Mouse (Mus musculus) neural tube, embryonic 11.5 days (tissue): ENCODE results near the gene Mzf1. TPM values are rescaled to one million over a fixed set of nuclear protein-coding genes. Genes with fewer than 3 reads are reported as not detected.

Experiments
- ATAC-seq: fragments of 200-750 bp; cut with Nextera tagmentation; 2 replicates; pipeline ENCODE4 v1.8.0; 2017; ENCODE audit warnings: moderate number of reproducible peaks, mild to moderate bottlenecking, moderate TSS enrichment, moderate library complexity; ENCODE audit not compliant: insufficient read depth, low FRiP score, low TSS enrichment
- DNase-seq: peaks from one replicate; pipeline ENCODE4 v3.0.0-alpha.2; 2015; ENCODE audit warnings: low spot score
- H3K27ac ChIP-seq: fragments of 300-500 bp; sonication (generic); 2 replicates; pipeline ENCODE4 v1.5.1; 2014; ENCODE audit warnings: low read depth, mild to moderate bottlenecking, low read length
- H3K27me3 ChIP-seq: fragments of 300-500 bp; sonication (generic); 2 replicates; pipeline ENCODE4 v1.6.1; 2014; ENCODE audit warnings: mild to moderate bottlenecking, low read length, mixed read lengths; ENCODE audit not compliant: control insufficient read depth, insufficient read depth
- H3K36me3 ChIP-seq: fragments of 300-500 bp; sonication (generic); 2 replicates; pipeline ENCODE4 v1.6.1; 2014; ENCODE audit warnings: mild to moderate bottlenecking, low read length, moderate library complexity, mixed read lengths; ENCODE audit not compliant: control insufficient read depth, insufficient read depth
- H3K4me1 ChIP-seq: fragments of 300-500 bp; sonication (generic); 2 replicates; pipeline ENCODE4 v1.6.1; 2014; ENCODE audit warnings: low read length, mixed read lengths; ENCODE audit not compliant: control insufficient read depth, insufficient read depth
- H3K4me2 ChIP-seq: fragments of 300-500 bp; sonication (generic); 2 replicates; pipeline ENCODE4 v1.6.1; 2014; ENCODE audit warnings: low read depth, mild to moderate bottlenecking, moderate library complexity
- H3K4me3 ChIP-seq: fragments of 300-500 bp; sonication (generic); 2 replicates; pipeline ENCODE4 v1.5.1; 2014; ENCODE audit warnings: low read depth, low read length
- H3K9ac ChIP-seq: fragments of 300-500 bp; sonication (generic); 2 replicates; pipeline ENCODE4 v1.6.1; 2014; ENCODE audit warnings: mild to moderate bottlenecking, low read length
- H3K9me3 ChIP-seq: fragments of 300-500 bp; sonication (generic); 2 replicates; pipeline ENCODE4 v1.6.1; 2016; ENCODE audit warnings: low read length; ENCODE audit not compliant: control insufficient read depth
- WGBS: fragments of 180-500 bp; shearing (Covaris S2); extraction: QIAGEN DNeasy Blood & Tissue Kit; methylation state at CpG from one replicate; pipeline ENCODE4 v1.1.7; 2014; 5-methylcytosine and 5-hydroxymethylcytosine counted together
- polyA plus RNA-seq: library from polyadenylated mRNA; unstranded; fragments of >200 nt; fragmentation: Nextera tagmentation; extraction: Ambion mirVana; gene quantifications from 2 replicates; pipeline ENCODE4 v1.2.1, GENCODE M21; 2014

The Mzf1 gene
- polyA plus RNA-seq, 1 experiment from 2014 or later, result 2.2 TPM

DNA sequence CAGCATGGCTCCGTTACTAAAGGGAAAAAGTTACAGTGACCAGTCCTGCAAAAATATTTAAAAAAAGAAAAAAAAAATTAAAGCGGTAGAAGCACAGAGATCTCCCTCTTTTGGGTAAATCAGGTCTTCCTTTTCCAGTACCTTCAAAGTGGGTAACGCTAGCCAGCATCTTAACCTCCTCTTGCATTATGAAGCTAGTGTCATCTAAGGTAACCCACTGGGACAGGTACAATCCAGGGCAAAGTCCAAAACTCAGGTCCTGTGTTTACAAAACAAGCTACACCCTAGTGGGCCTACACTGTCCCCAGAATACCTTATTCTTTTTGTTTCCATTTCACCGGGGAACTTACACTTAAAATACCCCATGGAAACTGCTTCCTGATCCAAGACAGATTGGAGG is 40.9 kb downstream of the Mzf1 start:
- Histone ChIP-seq H3K4me3 (no peak overlapping the region), H3K4me2 (no peak overlapping the region), H3K27ac (no peak overlapping the region), H3K4me1 (peaks cover 4% of the 10 kb centered on the region; the same call in 1 of the 2 replicates), H3K9me3 (no peaks in the 10 kb centered on the region), H3K36me3 (no peaks in the 10 kb centered on the region), H3K9ac (no peak overlapping the region), H3K27me3 (no peaks in the 10 kb centered on the region)
- ATAC-seq (no peak), DNase-seq (no peak)
- 66% methylated on average over 4 of the region's 4 CpGs for WGBS

DNA sequence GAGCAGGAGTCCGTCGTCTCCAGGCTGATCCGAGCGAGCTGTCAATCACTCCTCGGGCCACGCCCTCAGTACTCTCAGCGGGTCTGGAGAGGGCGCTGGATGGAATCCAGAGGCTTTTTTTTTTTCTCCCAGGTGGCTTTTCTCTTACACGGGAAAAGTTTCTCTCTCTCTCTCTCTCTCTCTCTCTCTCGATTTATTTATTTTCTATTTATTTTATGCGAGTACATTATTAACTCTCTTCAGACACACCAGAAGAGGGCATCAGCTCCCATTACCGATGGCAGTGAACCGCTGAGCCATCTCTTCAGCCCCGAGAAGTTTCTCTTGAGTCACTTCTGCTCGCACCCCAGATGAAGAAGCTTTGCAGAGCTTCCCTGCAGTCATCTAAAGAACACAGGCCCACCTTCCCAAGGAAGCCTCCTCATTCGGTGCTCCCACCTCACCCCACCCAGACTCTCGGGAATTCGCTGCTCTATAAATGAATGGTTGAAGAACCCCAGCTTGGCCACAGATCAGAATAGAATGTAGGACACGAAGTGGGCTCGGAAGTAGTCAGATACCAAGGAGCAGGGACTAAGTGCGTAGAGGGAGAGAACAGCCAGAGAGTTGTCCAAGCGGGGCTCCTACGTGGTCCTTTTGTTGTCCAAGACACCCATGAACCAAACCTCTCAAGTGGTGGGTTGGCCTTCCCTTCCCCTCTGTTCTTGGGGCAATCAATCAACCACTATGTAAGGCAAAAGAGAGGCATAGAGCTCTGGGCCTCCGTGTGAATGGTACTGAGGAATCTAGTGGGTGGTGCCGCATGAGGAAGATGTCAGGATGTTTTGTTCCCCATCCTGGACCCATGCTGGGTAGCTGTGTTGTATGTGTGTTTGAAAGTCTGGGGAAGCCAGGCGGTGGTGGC is 44.3 kb downstream of the Mzf1 start, which contains the start of gene Zbtb45:
Gene Zbtb45 (minus strand): TSS at position 30 of the 904 bp plus-strand sequence.
- peak within 1 kb of the TSS; percentile 87 for H3K9ac ChIP-seq
- peaks cover 5% of the 10 kb centered on the region; the same call in 1 of the 2 replicates for H3K36me3 ChIP-seq
- H3K4me1 ChIP-seq, result peaks cover 8% of the 10 kb centered on the region
- peak within 1 kb of the TSS; percentile 93 for H3K27ac ChIP-seq
- peaks cover 7% of the 10 kb centered on the region for H3K27me3 ChIP-seq
- peak; percentile 42 for DNase-seq
- no peaks in the 10 kb centered on the region for H3K9me3 ChIP-seq
- peak within 1 kb of the TSS; percentile 83 for H3K4me2 ChIP-seq
- no peak; the same call in 1 of the 2 replicates for ATAC-seq
- peak within 1 kb of the TSS; percentile 64 for H3K4me3 ChIP-seq
- WGBS, result 7% methylated on average over 26 of the region's 26 CpGs

DNA sequence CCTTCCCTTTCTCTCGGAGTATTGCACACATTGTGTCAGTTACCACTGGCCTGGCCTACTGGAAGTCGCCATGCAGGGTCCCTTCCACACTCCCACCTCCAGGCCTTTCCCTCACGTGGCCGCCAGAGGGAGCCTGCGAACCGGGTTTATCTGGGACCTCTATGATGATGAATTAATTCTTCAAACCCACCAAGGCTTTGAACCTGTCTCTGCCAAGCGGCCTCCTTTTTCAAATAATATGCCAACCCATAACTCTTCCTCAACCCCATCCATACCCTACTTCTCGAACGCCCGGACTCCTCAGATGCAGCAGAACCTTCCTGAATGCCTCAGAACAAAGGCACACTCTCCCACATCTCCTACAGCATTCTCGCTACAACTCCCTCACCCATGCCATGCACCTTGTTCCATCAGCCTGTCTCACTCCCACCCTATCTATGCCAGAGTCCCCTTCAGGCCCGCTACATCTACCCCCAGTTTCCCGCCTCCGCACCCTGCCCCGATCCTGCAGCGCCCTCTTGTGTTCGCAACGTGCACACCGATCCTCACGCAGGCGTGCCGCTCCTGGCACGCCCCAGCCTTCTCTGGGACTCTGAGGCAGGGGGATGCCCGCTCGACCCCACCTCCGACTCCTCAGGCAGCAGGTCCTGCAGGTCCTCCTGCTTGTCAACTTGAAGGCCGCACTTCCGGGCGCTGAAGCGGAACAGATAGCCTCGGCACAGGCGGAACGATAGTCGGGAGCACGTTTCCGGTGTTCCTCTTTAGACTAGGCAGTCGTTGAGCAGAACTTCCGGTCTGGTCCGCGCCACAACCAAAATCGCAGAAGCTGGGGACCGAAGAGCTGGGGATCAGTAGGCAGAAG is 45.2 kb downstream of the Mzf1 start:
- no peaks in the 10 kb centered on the region for H3K9me3 ChIP-seq
- peaks cover 7% of the 10 kb centered on the region for H3K27me3 ChIP-seq
- peak overlapping the region; percentile 64 for H3K4me3 ChIP-seq
- ATAC-seq, result peak; percentile 83
- peak overlapping the region; percentile 83 for H3K4me2 ChIP-seq
- 1% methylated on average over 42 of the region's 42 CpGs for WGBS
- peak; percentile 96 for DNase-seq
- H3K36me3 ChIP-seq, result peaks cover 5% of the 10 kb centered on the region; the same call in 1 of the 2 replicates
- peak overlapping the region; percentile 87 for H3K9ac ChIP-seq
- H3K27ac ChIP-seq, result peak overlapping the region; percentile 93
- peaks cover 8% of the 10 kb centered on the region for H3K4me1 ChIP-seq

DNA sequence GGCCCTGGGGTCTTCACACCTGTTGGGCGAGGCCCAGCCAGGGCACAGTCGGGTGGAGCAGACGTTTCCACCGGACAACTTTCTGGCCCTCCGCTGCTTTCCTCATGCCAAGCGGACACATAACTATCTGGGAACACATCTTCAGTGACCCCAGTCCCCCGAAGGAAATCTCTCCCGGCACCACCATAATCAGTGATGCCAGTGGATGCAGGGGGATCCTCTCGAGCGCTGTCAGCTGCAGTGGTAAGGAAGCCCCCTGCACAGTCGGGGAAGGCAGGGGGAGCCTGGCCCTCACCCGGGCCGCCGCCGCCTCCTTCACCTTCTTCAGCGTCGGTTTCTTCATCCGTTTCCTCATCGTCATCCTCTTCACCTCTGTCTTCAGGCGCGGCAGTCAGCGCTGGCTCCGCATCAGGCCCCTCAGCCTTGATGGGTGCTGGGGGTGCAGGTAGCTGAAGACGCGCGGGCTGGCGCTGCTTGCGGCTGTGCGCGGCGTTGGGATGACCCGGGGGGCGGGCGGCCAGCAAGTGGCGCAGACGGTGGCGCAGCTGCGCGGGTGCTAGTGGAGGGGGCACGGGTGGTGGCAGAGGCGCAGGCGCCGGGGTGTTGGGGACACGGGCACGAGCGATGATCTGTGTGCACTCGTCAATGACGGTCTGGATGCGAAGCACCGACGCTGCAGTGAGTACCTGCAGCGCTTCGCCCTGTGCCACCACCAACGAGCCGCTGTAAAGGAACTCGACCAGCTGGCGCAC is 47.0 kb downstream of the Mzf1 start:
- Histone ChIP-seq H3K27me3 (peaks cover 7% of the 10 kb centered on the region), H3K4me2 (peak overlapping the region; percentile 24), H3K27ac (no peak overlapping the region), H3K4me1 (peaks cover 8% of the 10 kb centered on the region), H3K36me3 (peaks cover 5% of the 10 kb centered on the region; the same call in 1 of the 2 replicates), H3K9me3 (no peaks in the 10 kb centered on the region), H3K4me3 (peak overlapping the region; percentile 12; the same call in 1 of the 2 replicates), H3K9ac (peak overlapping the region; percentile 11; the same call in 1 of the 2 replicates)
- ATAC-seq (no peak), DNase-seq (no peak)
- 28% methylated on average over 57 of the region's 57 CpGs for WGBS

DNA sequence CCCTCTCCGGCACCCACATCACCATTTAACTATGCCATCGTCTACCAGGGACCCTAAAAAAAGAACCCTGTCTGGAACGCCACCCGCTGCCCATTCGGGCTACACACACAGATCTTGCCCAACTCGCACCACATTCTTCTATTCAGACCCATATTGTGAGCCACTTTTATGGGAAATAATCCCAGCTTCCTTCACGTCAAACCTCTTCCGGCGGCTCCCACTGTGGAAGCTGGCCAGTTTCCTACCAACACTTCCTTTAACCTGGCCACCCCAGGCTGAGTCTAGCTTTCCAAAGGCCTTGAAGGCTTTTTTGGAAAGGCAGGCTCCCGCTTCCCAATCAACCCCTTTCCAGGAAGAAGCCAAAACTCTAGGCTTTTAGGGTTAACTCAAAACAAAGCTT is 48.0 kb downstream of the Mzf1 start:
- Histone ChIP-seq H3K4me2 (no peak overlapping the region), H3K4me1 (peaks cover 8% of the 10 kb centered on the region), H3K27me3 (peaks cover 7% of the 10 kb centered on the region), H3K9me3 (no peaks in the 10 kb centered on the region), H3K9ac (no peak overlapping the region), H3K4me3 (no peak overlapping the region), H3K36me3 (peaks cover 5% of the 10 kb centered on the region; the same call in 1 of the 2 replicates), H3K27ac (no peak overlapping the region)
- DNase-seq (no peak), ATAC-seq (no peak)
- 91% methylated on average over 10 of the region's 10 CpGs for WGBS

DNA sequence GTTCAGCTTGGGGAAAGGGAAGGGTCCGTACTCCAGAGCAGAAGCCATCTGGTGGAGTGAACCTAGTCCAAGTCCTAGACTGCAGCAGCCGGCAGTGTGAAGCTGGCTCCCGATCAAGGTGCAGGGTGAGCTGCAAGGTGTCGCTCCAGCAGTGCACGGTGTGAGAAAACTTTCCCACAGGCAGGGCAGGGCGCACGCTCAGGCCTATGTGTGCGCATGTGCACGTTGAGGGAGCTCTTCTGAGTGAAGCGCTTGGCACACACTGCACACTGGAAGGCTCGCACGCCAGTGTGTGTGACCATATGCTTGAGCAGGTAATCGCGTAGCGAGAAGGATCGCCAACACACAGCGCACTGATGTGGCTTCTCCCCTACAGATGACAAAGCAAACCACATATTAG is 48.6 kb downstream of the Mzf1 start:
- H3K9ac ChIP-seq, result no peak overlapping the region
- DNase-seq (no peak), ATAC-seq (no peak)
- H3K9me3 ChIP-seq, result no peaks in the 10 kb centered on the region
- no peak overlapping the region for H3K4me2 ChIP-seq
- no peak overlapping the region for H3K27ac ChIP-seq
- 91% methylated on average over 17 of the region's 17 CpGs for WGBS
- peaks cover 5% of the 10 kb centered on the region; the same call in 1 of the 2 replicates for H3K36me3 ChIP-seq
- peaks cover 7% of the 10 kb centered on the region for H3K27me3 ChIP-seq
- peaks cover 8% of the 10 kb centered on the region for H3K4me1 ChIP-seq
- no peak overlapping the region for H3K4me3 ChIP-seq

DNA sequence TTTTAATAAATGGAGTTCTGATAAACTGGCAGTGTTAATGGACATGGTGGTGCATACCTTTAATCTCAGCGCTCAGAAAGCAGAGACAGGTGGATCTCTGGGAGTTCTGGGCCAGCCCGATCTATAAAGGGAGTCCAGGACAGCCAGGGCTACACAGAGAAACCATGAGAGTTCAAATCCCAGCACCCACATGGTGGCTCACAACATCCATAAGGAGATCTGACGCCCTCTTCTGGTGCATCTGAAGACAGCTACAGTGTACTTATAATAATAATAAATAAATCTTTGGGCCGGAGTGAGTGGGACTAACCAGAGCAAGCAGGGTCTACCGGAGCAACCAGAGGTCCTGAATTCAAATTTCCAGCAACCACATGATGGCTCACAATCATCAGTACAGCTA is 51.2 kb downstream of the Mzf1 start:
- no peak overlapping the region for H3K27ac ChIP-seq
- ATAC-seq (no peak), DNase-seq (no peak)
- H3K4me2 ChIP-seq, result no peak overlapping the region
- no peaks in the 10 kb centered on the region for H3K9me3 ChIP-seq
- H3K4me3 ChIP-seq, result no peak overlapping the region
- peaks cover 3% of the 10 kb centered on the region for H3K4me1 ChIP-seq
- H3K27me3 ChIP-seq, result peaks cover 7% of the 10 kb centered on the region
- WGBS, result 75% methylated on average over 5 of the region's 5 CpGs
- H3K9ac ChIP-seq, result no peak overlapping the region
- peaks cover 5% of the 10 kb centered on the region; the same call in 1 of the 2 replicates for H3K36me3 ChIP-seq

DNA sequence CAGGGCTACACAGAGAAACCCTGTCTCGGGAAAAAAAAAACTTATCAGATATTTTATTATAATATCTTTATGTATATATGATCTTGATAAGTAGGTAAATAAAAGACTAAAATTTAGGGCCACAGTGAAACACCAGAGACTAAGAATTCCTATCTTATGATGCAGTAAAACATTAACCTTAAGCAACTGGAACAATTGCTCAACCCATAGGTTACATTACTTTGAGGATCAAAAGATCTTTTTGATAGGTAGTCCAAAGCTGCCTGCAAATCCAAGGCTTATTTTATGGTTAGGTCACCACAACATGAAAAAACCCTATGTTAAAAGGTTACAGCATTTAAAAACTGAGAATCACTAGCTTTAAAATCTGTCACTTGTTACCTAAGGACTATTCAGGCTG is 53.0 kb downstream of the Mzf1 start:
- DNase-seq, result no peak
- H3K27me3 ChIP-seq, result no peaks in the 10 kb centered on the region
- 83% methylated on average over 1 of the region's 1 CpGs for WGBS

More for the DNA sequence above, 53.0 kb downstream of the Mzf1 start:
- Histone ChIP-seq H3K36me3 (peaks cover 3% of the 10 kb centered on the region; the same call in 1 of the 2 replicates), H3K4me3 (no peak overlapping the region), H3K9me3 (no peaks in the 10 kb centered on the region), H3K4me1 (no peaks in the 10 kb centered on the region), H3K27ac (no peak overlapping the region), H3K9ac (no peak overlapping the region), H3K4me2 (no peak overlapping the region)
- no peak for ATAC-seq
